Mouse (Mus musculus): Measurements from ENCODE around the gene Rdh9. TPM values are rescaled to one million over a fixed set of nuclear protein-coding genes. Genes with fewer than 3 reads are reported as not detected.
"Not testable (repeated sequence)": the region's sequence is repeated elsewhere in the genome, so short reads cannot be mapped to it uniquely, and the experiment has no call there.

Gene Rdh9
- polyA plus RNA-seq, 1 experiment from 2014 or later, result 0.13 TPM

GRCm38 (mm10) chr10:127744661-127745060 lies 31.5 kb upstream of the Rdh9 start:
- Histone ChIP-seq H3K4me2 (no peak overlapping the region), H3K4me1 (peaks cover 21% of the 10 kb centered on the region), H3K4me3 (replicated peaks) (no peak overlapping the region; the same call in 1 of the 2 replicates), H3K27ac (no peak overlapping the region), H3K9me3 (no peaks in the 10 kb centered on the region), H3K27me3 (no peaks in the 10 kb centered on the region), H3K36me3 (replicated peaks) (peaks cover 73% of the 10 kb centered on the region), H3K9ac (no peak overlapping the region)
- WGBS, result 61% methylated on average over 5 of the region's 5 CpGs
- no peak for ATAC-seq (ENCODE audit: low FRiP score)

DNA sequence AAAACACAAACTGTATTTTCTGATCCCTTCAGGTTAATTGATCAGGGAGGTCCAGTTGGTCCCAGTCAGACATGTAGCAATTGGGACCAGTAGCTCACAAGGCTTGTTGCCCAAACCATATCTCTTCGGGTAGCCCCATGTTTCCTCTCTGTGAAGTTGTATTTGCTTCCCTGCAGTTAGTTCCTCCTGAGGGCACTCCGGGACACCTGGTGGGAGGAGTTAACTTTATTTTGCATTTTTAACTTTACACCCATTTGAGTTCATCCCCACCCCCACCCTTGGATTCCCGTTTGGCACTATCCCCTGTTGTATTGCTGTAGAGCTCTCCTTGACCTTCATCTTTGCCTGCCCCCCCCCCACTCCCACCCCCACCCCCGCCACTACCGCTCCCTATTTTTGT lies 30.3 kb upstream of the Rdh9 start:
- Histone ChIP-seq H3K4me1 (peaks cover 12% of the 10 kb centered on the region), H3K27ac (no peak overlapping the region), H3K36me3 (replicated peaks) (peaks cover 73% of the 10 kb centered on the region), H3K9me3 (no peaks in the 10 kb centered on the region), H3K27me3 (no peaks in the 10 kb centered on the region), H3K9ac (no peak overlapping the region), H3K4me3 (replicated peaks) (no peak overlapping the region), H3K4me2 (no peak overlapping the region)
- WGBS, result 78% methylated on average over 5 of the region's 5 CpGs
- no peak for ATAC-seq (ENCODE audit: low FRiP score)

- WGBS, result 92% methylated on average over 8 of the region's 8 CpGs
- no peak for ATAC-seq (ENCODE audit: low FRiP score)
- no peak overlapping the region for H3K4me2 ChIP-seq
- H3K4me1 ChIP-seq, result peaks cover 10% of the 10 kb centered on the region; the same call in 1 of the 2 replicates
- no peaks in the 10 kb centered on the region for H3K9me3 ChIP-seq
- H3K27ac ChIP-seq, result no peak overlapping the region
- H3K27me3 ChIP-seq, result no peaks in the 10 kb centered on the region
- H3K36me3 ChIP-seq (replicated peaks), result peaks cover 63% of the 10 kb centered on the region
- H3K9ac ChIP-seq, result no peak overlapping the region
- H3K4me3 ChIP-seq (replicated peaks), result no peak overlapping the region
These were observed 28.9 kb upstream of the Rdh9 start for GRCm38 (mm10) chr10:127747254-127747653.

DNA sequence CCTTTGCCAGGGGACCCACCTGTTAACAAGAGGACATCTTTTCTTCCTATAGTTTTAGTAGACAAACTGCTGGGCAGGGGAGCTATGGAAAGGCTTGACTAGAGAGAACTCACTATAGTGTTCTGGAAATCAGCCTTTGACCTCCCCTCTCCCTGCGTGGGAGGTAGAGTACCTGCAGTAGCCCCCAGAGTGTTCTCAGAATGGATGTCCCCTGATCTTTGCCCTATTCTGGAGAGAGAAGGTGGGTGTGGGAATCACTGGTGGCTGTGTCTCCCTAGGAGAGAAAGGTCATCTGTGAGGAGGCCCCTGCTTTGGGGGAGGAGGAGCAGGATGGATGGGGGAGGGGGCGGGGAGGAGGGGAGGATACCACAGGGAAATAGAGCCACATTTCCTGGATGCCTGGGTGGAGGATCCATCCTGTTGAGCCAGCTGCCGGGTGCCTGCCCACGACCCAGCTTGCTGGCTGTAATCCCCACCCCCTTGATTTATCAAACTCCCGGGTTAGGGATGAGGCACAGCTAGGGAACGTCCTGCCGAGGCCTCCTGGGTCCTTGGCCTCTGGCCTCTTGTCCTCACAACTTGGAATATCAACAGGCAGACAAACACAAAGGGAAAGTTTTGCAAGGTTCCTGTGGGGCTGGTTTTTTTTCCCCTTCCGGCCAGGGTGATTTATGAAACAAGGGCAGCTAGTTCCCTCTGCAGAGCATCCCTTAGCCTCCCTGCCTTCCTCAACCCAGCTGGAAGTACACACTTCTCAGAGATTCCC lies 27.2 kb upstream of the Rdh9 start:
- Histone ChIP-seq H3K4me2 (no peak overlapping the region), H3K27ac (no peak overlapping the region), H3K9me3 (no peaks in the 10 kb centered on the region), H3K27me3 (no peaks in the 10 kb centered on the region), H3K4me3 (replicated peaks) (no peak overlapping the region), H3K36me3 (replicated peaks) (peaks cover 45% of the 10 kb centered on the region), H3K4me1 (peaks cover 10% of the 10 kb centered on the region; the same call in 1 of the 2 replicates), H3K9ac (no peak overlapping the region)
- WGBS, result 27% methylated on average over 7 of the region's 8 CpGs
- no peak for ATAC-seq (ENCODE audit: low FRiP score)

DNA sequence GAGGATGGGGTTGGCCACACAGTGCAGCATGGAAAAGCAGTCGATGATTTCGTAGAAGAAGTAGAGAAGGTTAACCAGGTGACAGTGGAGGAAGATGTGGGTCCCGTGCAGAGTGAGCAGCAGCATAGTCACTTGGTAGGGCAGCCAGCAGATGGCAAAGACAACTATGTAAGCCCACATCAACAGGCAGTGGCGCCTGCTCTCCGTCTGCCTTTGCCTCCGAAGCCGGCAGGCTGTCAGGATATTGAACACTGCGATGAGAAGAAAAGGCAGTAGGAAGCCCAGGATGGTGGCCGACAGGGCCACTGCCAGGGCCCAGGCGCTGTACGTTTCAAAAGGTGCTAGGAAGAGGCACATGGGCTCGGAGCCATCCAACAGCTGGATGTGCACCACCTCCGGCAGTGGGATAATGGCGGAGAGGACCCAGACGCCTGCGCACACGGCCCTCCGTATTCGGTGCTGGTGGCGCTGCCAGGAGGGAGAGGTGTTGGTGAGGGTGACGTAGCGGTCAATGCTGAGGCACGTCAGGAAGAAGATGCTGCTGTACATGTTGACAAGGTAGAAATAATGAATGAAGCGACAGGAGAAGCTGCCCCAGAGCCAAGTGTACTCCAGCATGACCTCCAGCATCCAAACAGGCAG lies 25.9 kb upstream of the Rdh9 start:
- 0 out of 2 replicates have a peak overlapping the region, but pooled peaks have one; percentile 17 for H3K4me3 ChIP-seq (replicated peaks)

DNA sequence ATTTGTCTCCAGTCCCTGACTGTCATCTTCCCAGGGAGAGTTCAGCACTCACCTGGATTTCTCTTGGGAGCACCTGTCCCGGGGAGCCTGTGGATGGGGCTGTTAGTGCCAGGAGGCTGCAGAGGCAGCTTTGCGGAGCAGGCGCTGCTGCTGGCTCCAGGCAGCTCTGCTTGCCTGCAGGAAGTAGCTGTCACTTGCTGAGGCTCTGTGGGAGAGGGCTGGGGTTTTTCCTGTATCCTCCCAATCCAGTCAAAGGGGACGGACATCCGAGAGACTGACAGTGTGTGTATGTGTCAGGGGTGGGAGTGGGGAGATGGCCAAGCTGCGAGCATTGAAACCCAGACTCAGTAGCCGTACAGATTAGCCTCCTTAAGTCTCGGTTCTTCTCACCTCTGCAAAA lies 24.6 kb upstream of the Rdh9 start, which contains the start of gene Gpr182:
Gpr182 (minus strand) TSS at position 185 of the 400 bp plus-strand sequence.
- H3K27me3 ChIP-seq, result no peaks in the 10 kb centered on the region
- H3K4me1 ChIP-seq, result peaks cover 10% of the 10 kb centered on the region; the same call in 1 of the 2 replicates
- H3K9me3 ChIP-seq, result no peaks in the 10 kb centered on the region
- H3K36me3 ChIP-seq (replicated peaks), result peaks cover 20% of the 10 kb centered on the region
- H3K27ac ChIP-seq, result no peak within 1 kb of the TSS
- peak within 1 kb of the TSS; percentile 41 for H3K4me2 ChIP-seq
- 71% methylated on average over 8 of the region's 8 CpGs for WGBS
- no peak for ATAC-seq (ENCODE audit: low FRiP score)
- H3K4me3 ChIP-seq (replicated peaks), result no peak within 1 kb of the TSS
- H3K9ac ChIP-seq, result no peak within 1 kb of the TSS

More for the DNA sequence above, 25.9 kb upstream of the Rdh9 start:
- no peak overlapping the region for H3K9ac ChIP-seq
- H3K4me2 ChIP-seq, result peak overlapping the region; percentile 41
- 45% methylated on average over 24 of the region's 24 CpGs for WGBS
- H3K4me1 ChIP-seq, result peaks cover 10% of the 10 kb centered on the region; the same call in 1 of the 2 replicates
- no peak overlapping the region for H3K27ac ChIP-seq
- ATAC-seq (ENCODE audit: low FRiP score), result no peak
- H3K27me3 ChIP-seq, result no peaks in the 10 kb centered on the region
- peaks cover 33% of the 10 kb centered on the region for H3K36me3 ChIP-seq (replicated peaks)
- H3K9me3 ChIP-seq, result no peaks in the 10 kb centered on the region

DNA sequence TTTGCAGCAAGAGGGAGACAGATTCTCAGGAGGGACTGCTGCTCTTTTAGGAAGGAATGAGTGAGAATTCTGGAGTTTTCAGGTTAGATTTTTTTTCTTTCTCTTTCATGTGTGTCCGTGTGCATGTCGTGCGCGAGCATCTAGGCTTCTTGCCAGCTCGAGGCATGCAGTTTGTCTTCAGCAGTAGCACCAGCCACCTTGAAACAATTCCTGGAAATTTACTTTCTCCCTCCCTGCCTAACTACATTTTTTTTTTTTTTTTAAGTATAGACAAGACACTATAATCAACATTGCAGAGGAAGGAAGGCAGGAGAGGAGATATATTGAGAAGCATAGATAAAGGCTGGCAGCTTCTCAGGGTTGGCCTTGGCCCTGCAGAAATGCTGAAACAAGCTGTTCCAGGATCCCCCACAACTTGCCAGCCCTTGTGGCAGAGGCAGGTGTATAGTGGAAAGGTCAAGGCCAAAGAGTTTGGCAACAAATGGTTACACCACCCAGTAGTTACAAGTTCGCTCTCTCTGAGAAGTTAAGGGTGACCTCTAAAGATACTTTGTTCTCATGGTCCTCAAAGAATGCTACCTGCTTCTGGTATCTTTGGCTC lies 21.5 kb upstream of the Rdh9 start:
- Histone ChIP-seq H3K27me3 (no peaks in the 10 kb centered on the region), H3K9ac (no peak overlapping the region), H3K27ac (no peak overlapping the region), H3K36me3 (replicated peaks) (no peaks in the 10 kb centered on the region), H3K4me3 (replicated peaks) (no peak overlapping the region), H3K4me1 (no peaks in the 10 kb centered on the region), H3K4me2 (no peak overlapping the region), H3K9me3 (no peaks in the 10 kb centered on the region)
- WGBS, result 84% methylated on average over 6 of the region's 6 CpGs
- ATAC-seq (ENCODE audit: low FRiP score), result no peak

- WGBS, result 88% methylated on average over 3 of the region's 3 CpGs
- Histone ChIP-seq H3K27ac (no peak overlapping the region), H3K4me1 (no peaks in the 10 kb centered on the region), H3K9ac (no peak overlapping the region), H3K36me3 (replicated peaks) (no peaks in the 10 kb centered on the region), H3K4me2 (no peak overlapping the region), H3K9me3 (no peaks in the 10 kb centered on the region), H3K27me3 (no peaks in the 10 kb centered on the region), H3K4me3 (replicated peaks) (no peak overlapping the region)
- ATAC-seq (ENCODE audit: low FRiP score), result no peak
These were observed 20.9 kb upstream of the Rdh9 start for GRCm38 (mm10) chr10:127755246-127755645.

DNA sequence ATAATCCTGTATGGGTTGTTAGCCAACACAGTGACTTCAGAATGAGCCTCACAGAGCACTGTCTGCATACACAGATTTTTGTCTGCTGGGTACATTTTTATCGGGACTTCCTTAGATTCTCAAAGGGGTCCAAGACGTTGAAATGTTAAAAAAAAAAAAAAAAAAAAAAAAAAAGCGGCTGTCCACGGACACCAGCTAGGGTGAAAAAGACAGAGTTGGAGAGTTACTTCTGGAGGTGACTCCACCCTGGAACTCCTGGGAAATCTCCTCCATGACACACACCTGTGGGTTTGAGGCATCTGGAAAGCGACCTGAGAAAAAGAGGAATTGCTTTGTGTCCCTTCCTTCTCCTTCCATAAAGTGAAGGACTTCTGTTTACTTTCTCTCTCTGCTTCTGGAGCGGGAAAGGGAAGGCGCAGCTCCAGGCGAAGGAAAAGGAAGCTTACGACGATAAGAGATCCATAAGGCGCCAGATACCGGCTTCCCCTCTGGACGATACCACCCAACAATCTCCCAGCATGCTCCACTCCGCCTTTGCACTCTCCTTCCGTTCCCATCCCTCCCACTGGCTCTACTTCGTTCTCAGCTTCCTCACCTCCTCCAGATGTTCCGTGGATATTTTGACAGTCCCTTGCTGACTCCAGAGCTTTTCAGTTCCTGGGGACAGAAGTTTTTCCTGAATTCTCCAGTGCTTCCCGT lies 20.3 kb upstream of the Rdh9 start:
- Histone ChIP-seq H3K4me1 (no peaks in the 10 kb centered on the region), H3K4me2 (peak overlapping the region; percentile 32), H3K27ac (no peak overlapping the region), H3K4me3 (replicated peaks) (no peak overlapping the region), H3K9ac (no peak overlapping the region), H3K9me3 (no peaks in the 10 kb centered on the region), H3K36me3 (replicated peaks) (no peaks in the 10 kb centered on the region), H3K27me3 (no peaks in the 10 kb centered on the region)
- ATAC-seq (ENCODE audit: low FRiP score), result no peak
- WGBS, result 57% methylated on average over 18 of the region's 18 CpGs

GRCm38 (mm10) chr10:127759181-127760110 lies 16.7 kb upstream of the Rdh9 start, which contains the start of the genes Rdh1 and Rdh16f1:
Gene Rdh1, plus strand, starts transcription at chr10:127759721.
Gene Rdh16f1, plus strand, starts transcription at chr10:127759787.
- no peak for ATAC-seq (ENCODE audit: low FRiP score)
- no peak within 1 kb of the TSS for H3K4me3 ChIP-seq (replicated peaks)
- no peaks in the 10 kb centered on the region for H3K4me1 ChIP-seq
- no peak within 1 kb of the TSS for H3K4me2 ChIP-seq
- no peak within 1 kb of the TSS for H3K9ac ChIP-seq
- WGBS, result 73% methylated on average over 9 of the region's 9 CpGs
- H3K27ac ChIP-seq, result no peak within 1 kb of the TSS
- no peaks in the 10 kb centered on the region for H3K27me3 ChIP-seq
- no peaks in the 10 kb centered on the region for H3K9me3 ChIP-seq
- no peaks in the 10 kb centered on the region for H3K36me3 ChIP-seq (replicated peaks)

- ATAC-seq (ENCODE audit: low FRiP score); H3K27me3 ChIP-seq; H3K27ac ChIP-seq; H3K4me1 ChIP-seq; H3K9ac ChIP-seq; H3K9me3 ChIP-seq; H3K36me3 ChIP-seq (replicated peaks); H3K4me3 ChIP-seq (replicated peaks); H3K4me2 ChIP-seq: not testable (repeated sequence)
- WGBS, result 90% methylated on average over 10 of the region's 10 CpGs
These were observed 13.3 kb upstream of the Rdh9 start for GRCm38 (mm10) chr10:127762926-127763325.

All from forebrain, embryonic 12.5 days (tissue).